Mouse (Mus musculus) stomach, postnatal 0 days (tissue): ENCODE measurements around the gene Cdk4. TPM values are rescaled to one million over a fixed set of nuclear protein-coding genes. Genes with fewer than 3 reads are reported as not detected.

Source experiments
- ATAC-seq: fragments of 200-750 bp; cut with Nextera tagmentation; 2 replicates; pipeline ENCODE4 v1.8.0; 2017; ENCODE audit not compliant: low FRiP score, low TSS enrichment
- DNase-seq: peaks from one replicate; pipeline ENCODE4 v3.0.0-alpha.2; 2016; ENCODE audit warnings: low spot score
- H3K27ac ChIP-seq: fragments of 300-500 bp; sonication (generic); replicated peaks from 2 replicates; pipeline ENCODE4 v1.5.1; 2014; ENCODE audit warnings: mild to moderate bottlenecking, control low read depth
- H3K27me3 ChIP-seq: fragments of 300-500 bp; sonication (generic); 2 replicates; pipeline ENCODE4 v1.6.1; 2014; ENCODE audit warnings: low read length; ENCODE audit not compliant: control insufficient read depth, insufficient read depth
- H3K36me3 ChIP-seq: fragments of 300-500 bp; sonication (generic); 2 replicates; pipeline ENCODE4 v1.6.1; 2014; ENCODE audit warnings: low read length, mixed read lengths; ENCODE audit not compliant: control insufficient read depth, insufficient read depth
- H3K4me1 ChIP-seq: fragments of 300-500 bp; sonication (generic); replicated peaks from 2 replicates; pipeline ENCODE4 v1.6.1; 2014; ENCODE audit warnings: antibody characterized with exemption; ENCODE audit not compliant: control insufficient read depth, insufficient read depth
- H3K4me2 ChIP-seq: fragments of 300-500 bp; sonication (generic); replicated peaks from 2 replicates; pipeline ENCODE4 v1.6.1; 2014; ENCODE audit warnings: low read depth, mild to moderate bottlenecking, control low read depth, moderate library complexity
- H3K4me3 ChIP-seq: fragments of 300-500 bp; sonication (generic); 2 replicates; pipeline ENCODE4 v1.5.1; 2014; ENCODE audit warnings: low read depth, low read length, control low read depth
- H3K9ac ChIP-seq: fragments of 300-500 bp; sonication (generic); 2 replicates; pipeline ENCODE4 v1.6.1; 2014; ENCODE audit warnings: mild to moderate bottlenecking, low read length, control low read depth, mixed read lengths
- H3K9me3 ChIP-seq: fragments of 300-500 bp; sonication (generic); 2 replicates; pipeline ENCODE4 v1.6.1; 2016; ENCODE audit warnings: low read length; ENCODE audit not compliant: control insufficient read depth
- CTCF ChIP-seq: IDR thresholded peaks from 2 replicates; pipeline ENCODE4 v1.5.1; 2016; ENCODE audit warnings: antibody characterized with exemption, low read depth, mild to moderate bottlenecking, moderate library complexity
- EP300 ChIP-seq: optimal IDR thresholded peaks from 2 replicates; pipeline ENCODE3; 2016; ENCODE audit warnings: antibody characterized with exemption
- WGBS: fragments of 180-500 bp; shearing (Covaris S2); extraction: QIAGEN DNeasy Blood & Tissue Kit; methylation state at CpG from one replicate; pipeline ENCODE4 v1.1.7; 2014; 5-methylcytosine and 5-hydroxymethylcytosine counted together
- polyA plus RNA-seq: library from polyadenylated mRNA; unstranded; fragments of >200 nt; fragmentation: Nextera tagmentation; extraction: Ambion mirVana; gene quantifications from 2 replicates; pipeline ENCODE4 v1.2.1, GENCODE M21; 2015

Gene Cdk4
- polyA plus RNA-seq, 1 experiment from 2014 or later, result 469 TPM

- ATAC-seq (no peak), DNase-seq (no peak)
- H3K4me3 ChIP-seq, result no peak overlapping the region
- H3K4me1 ChIP-seq, result no peaks in the 10 kb centered on the region
- H3K9me3 ChIP-seq, result no peaks in the 10 kb centered on the region
- no peaks in the 10 kb centered on the region; the same call in 1 of the 2 replicates for H3K27me3 ChIP-seq
- no peak for TF ChIP-seq EP300
- no peak for TF ChIP-seq CTCF
- no peak overlapping the region for H3K27ac ChIP-seq
- H3K36me3 ChIP-seq, result peaks cover 18% of the 10 kb centered on the region; the same call in 1 of the 2 replicates
- H3K9ac ChIP-seq, result no peak overlapping the region
- no peak overlapping the region for H3K4me2 ChIP-seq
- 78% methylated on average over 6 of the region's 6 CpGs for WGBS
Observed at GRCm38 (mm10) chr10:127101151-127101550, 37.8 kb downstream of the Cdk4 start.

DNA sequence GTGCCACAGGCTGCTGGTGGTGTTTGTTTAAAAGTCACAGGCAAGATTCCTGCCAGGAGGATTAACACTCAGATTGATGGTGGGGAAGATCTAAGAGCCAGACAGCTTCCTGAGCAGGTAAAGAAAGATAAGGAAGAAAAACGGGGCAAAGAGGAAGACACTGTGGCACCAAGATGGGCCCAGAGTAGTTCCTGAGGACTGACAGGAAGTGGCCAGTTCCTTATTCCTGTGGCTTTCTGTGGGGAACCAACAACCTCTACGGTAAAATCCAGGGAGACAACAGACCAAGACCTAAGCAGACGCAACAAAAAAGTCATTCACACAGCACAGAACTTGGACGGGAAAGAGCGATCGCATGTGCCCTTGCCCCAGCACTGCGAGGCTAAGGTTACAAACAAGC is 40.3 kb downstream of the Cdk4 start:
- 44% methylated on average over 7 of the region's 7 CpGs for WGBS
- no peak overlapping the region for H3K27ac ChIP-seq
- ATAC-seq (no peak), DNase-seq (no peak)
- TF ChIP-seq CTCF (no peak), EP300 (no peak)
- H3K27me3 ChIP-seq, result no peaks in the 10 kb centered on the region
- H3K4me2 ChIP-seq, result no peak overlapping the region
- H3K36me3 ChIP-seq, result peaks cover 11% of the 10 kb centered on the region; the same call in 1 of the 2 replicates
- no peaks in the 10 kb centered on the region for H3K9me3 ChIP-seq
- no peak overlapping the region for H3K4me3 ChIP-seq
- H3K4me1 ChIP-seq, result no peaks in the 10 kb centered on the region
- H3K9ac ChIP-seq, result no peak overlapping the region

DNA sequence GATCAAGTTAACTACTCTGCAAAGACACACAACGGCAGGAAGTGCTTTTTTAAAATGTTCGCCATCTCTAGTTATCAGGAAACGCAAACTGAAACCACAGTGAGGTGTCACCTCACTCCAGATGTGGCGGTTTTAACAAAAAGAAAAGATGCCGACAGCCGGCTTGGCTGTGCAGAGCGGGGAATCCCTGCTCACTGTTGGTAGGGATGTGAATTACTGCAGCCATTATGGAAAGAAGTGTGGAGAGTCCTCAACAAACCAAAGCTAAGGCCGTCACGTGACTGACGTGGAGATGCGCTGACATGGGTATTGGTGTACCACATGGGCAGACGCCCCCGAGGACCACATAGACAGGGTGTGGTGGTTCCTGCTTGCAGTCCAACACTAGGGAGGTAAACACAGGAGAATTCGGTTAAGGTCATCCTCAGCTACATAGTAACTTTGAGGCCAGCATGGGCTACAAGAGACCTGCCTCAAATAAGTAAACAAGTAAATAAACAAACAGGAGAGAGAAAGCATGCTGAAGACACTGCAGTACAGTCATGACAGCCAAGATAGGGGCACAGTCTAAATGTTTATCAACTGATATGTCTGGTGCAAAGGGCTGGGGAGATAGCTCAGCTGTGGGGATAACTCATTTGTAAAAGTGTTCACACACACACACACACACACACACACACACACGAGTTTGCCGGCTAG is 44.4 kb downstream of the Cdk4 start:
- DNase-seq (no peak), ATAC-seq (no peak)
- no peak for TF ChIP-seq CTCF
- no peak for TF ChIP-seq EP300
- Histone ChIP-seq H3K9me3 (no peaks in the 10 kb centered on the region), H3K9ac (no peak overlapping the region), H3K27ac (no peak overlapping the region), H3K4me2 (no peak overlapping the region), H3K4me1 (no peaks in the 10 kb centered on the region), H3K36me3 (0 out of 2 replicates have a peak, but pooled peaks cover 7% of the 10 kb centered on the region), H3K4me3 (no peak overlapping the region), H3K27me3 (no peaks in the 10 kb centered on the region)
- WGBS, result 87% methylated on average over 16 of the region's 16 CpGs

DNA sequence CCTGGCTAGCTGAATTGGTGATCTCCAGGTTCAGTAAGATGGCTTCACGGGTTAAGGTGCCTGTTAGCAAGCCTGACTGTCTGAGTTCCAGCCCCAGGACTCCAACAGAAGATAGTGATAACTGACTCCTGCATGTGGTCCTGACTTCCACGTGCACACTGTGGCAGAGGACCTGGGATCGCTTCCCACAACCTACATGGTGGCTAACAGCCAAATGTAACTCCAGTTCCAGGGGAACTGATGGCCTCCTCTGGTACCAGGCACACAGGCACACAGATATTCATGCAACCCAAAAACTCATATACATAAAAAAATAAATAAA is 44.9 kb downstream of the Cdk4 start:
- no peak overlapping the region for H3K4me3 ChIP-seq
- DNase-seq, result no peak
- no peak overlapping the region for H3K27ac ChIP-seq
- H3K4me2 ChIP-seq, result no peak overlapping the region
- no peaks in the 10 kb centered on the region for H3K9me3 ChIP-seq
- H3K36me3 ChIP-seq, result 0 out of 2 replicates have a peak, but pooled peaks cover 7% of the 10 kb centered on the region
- 75% methylated on average over 3 of the region's 3 CpGs for WGBS
- TF ChIP-seq EP300 (no peak), CTCF (no peak)
- no peaks in the 10 kb centered on the region for H3K27me3 ChIP-seq
- H3K4me1 ChIP-seq, result no peaks in the 10 kb centered on the region
- H3K9ac ChIP-seq, result no peak overlapping the region
- no peak for ATAC-seq

GRCm38 (mm10) chr10:127111001-127111887 is 47.9 kb downstream of the Cdk4 start:
- no peak overlapping the region for H3K4me2 ChIP-seq
- ATAC-seq, result no peak
- TF ChIP-seq EP300, result no peak
- TF ChIP-seq CTCF, result peak; percentile 45

GRCm38 (mm10) chr10:127114408-127114807 is 51.1 kb downstream of the Cdk4 start:
- H3K27ac ChIP-seq, result no peak overlapping the region
- DNase-seq (no peak), ATAC-seq (no peak)
- H3K4me3 ChIP-seq, result no peak overlapping the region
- no peaks in the 10 kb centered on the region for H3K9me3 ChIP-seq
- no peaks in the 10 kb centered on the region for H3K27me3 ChIP-seq
- no peak overlapping the region for H3K9ac ChIP-seq
- H3K4me1 ChIP-seq, result no peaks in the 10 kb centered on the region
- H3K36me3 ChIP-seq, result peaks cover 19% of the 10 kb centered on the region
- no peak overlapping the region for H3K4me2 ChIP-seq
- WGBS, result 93% methylated on average over 11 of the region's 11 CpGs
- TF ChIP-seq CTCF, result no peak
- no peak for TF ChIP-seq EP300

More at GRCm38 (mm10) chr10:127111001-127111887, 47.9 kb downstream of the Cdk4 start:
- no peak overlapping the region for H3K27ac ChIP-seq
- H3K4me1 ChIP-seq, result no peaks in the 10 kb centered on the region
- 0 out of 2 replicates have a peak, but pooled peaks cover 7% of the 10 kb centered on the region for H3K36me3 ChIP-seq
- no peak overlapping the region for H3K4me3 ChIP-seq
- H3K9me3 ChIP-seq, result no peaks in the 10 kb centered on the region
- 88% methylated on average over 15 of the region's 15 CpGs for WGBS
- H3K27me3 ChIP-seq, result no peaks in the 10 kb centered on the region
- H3K9ac ChIP-seq, result no peak overlapping the region
- no peak for DNase-seq
